Mouse (Mus musculus) stomach, postnatal 0 days (tissue): ENCODE data around the gene C9.

Source experiments
- CTCF ChIP-seq: IDR thresholded peaks from 2 replicates; pipeline ENCODE4 v1.5.1; 2016; ENCODE audit warnings: antibody characterized with exemption, low read depth, mild to moderate bottlenecking, moderate library complexity
- EP300 ChIP-seq: optimal IDR thresholded peaks from 2 replicates; pipeline ENCODE3; 2016; ENCODE audit warnings: antibody characterized with exemption

DNA sequence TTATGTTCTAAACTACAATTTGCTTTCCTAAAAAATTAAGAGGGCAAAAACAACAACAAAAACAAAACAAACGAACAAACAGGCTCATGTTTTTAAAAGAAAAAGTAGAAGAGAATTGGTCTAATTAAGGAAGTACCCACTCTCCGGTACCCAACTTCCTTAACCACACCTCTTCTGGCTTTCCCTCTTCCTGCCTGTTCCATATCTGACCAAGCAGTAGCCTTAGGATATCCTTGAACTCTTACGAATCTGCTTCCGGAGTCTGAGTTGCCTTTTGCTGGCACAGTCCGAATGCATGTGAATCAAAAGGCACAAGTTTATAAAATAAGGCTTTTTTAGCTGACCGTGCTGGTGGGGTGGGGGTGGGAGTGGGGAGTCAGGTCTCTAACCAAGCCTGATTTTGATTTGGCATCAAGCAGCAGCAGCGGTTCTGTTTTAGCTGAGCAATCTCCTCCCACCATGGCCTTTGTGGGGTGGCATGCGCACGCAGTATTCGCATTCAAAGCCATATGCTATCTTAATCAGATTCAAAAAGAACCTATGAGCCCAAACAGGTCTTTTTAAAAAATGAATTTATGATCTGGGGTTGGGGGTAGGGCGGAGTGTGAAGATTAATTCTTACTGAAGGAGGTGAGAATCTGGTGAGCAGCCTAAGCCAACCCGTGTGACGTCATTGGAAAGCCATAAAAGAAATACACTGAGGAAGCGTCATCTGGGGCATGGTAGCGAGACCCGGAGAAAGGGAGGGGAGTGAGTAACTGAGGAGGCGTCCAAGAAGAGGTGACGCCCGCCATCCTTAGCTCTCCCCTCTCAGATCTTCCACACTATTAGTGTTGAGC is 74.5 kb downstream of the C9 start:
- TF ChIP-seq CTCF (no peak), EP300 (no peak)
